Mouse (Mus musculus) adrenal gland, postnatal 10 days (tissue): ENCODE measurements at regions not wholly inside any gene's neighbourhood (a gene's known extent, or its start where the extent isn't known, plus 50 kb on each side); places are given as distances from the start of the nearest gene placed in this dataset.
A peak's percentile ranks its signal among the peaks of the same experiment; 100 is the strongest.
"Not testable (repeated sequence)": the region's sequence is repeated elsewhere in the genome, so short reads cannot be mapped to it uniquely, and the experiment has no call there.

Experiments used
- DNase-seq: peaks from one replicate; pipeline ENCODE4 v3.0.0; 2021; ENCODE audit warnings: mixed read lengths

DNA sequence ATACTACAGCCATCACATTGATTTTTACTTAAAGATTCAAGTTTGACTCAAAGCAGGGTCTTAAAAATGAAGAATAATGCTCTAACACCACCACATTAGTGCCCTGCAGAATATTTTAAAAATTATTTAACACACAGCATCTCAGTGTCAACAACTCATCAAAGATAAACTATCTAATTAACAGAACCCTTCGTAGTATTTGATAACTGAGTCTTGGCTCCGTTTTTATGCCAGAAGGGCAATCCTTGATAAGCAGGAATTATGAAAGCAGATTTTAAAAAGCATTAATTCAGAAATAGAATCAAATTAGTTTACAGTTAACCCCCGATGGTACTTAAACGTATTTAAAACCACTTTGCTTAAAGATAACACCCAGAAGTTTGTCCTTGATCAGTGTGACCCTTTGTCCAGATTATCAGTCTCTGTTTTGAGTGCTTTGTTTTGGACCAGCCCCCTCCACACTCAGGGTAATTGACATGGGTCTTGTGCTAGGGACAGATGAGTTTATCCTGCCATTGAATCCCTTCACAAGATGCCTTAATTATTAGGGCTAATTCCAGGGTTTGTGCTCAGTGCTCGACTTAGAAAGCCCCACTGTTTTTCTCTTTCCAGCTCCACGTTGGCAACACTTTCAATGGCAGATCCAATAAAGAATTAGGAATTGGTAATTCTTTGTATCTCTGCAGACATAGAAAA, 69.4 kb upstream of the Dph6 start:
- no peak for DNase-seq

GRCm38 (mm10) chr2:114727197-114727596, 72.4 kb upstream of the Dph6 start:
- no peak for DNase-seq

DNA sequence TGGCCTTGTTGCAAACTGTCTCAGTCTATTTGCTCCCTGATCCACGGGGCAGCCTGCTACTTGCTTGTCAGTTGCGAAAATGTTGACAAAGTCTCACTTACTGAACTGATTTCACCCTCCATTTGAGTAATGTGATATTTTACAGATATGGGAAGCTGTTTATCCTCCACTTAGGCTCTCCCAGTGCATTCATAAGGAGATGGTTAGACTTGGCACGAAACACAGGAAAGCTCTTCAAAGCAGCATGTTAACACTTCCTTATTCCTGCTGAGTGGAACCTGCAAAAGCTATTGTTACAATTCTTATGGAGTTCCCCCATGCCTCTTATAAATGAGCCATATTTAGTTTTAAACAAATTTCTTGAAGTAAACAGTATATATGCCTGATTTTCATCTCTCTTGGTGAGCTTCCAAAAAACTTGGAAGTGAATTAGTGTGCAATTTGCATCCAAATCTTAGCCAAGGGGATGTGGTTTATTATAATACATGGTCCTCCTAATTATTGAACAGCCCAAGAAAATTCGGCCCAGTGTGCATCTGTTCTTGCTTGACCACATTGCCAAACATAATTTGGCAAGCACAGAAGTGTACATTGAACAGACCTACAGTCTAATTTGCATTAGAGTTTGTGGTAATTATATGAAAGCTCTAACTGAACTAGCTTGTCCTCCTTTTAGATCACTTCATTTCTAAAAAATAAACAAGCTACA, 80.3 kb upstream of the Dph6 start:
- DNase-seq: no peak

GRCm38 (mm10) chr2:114739421-114740212, 84.9 kb upstream of the Dph6 start:
- no peak for DNase-seq

DNA sequence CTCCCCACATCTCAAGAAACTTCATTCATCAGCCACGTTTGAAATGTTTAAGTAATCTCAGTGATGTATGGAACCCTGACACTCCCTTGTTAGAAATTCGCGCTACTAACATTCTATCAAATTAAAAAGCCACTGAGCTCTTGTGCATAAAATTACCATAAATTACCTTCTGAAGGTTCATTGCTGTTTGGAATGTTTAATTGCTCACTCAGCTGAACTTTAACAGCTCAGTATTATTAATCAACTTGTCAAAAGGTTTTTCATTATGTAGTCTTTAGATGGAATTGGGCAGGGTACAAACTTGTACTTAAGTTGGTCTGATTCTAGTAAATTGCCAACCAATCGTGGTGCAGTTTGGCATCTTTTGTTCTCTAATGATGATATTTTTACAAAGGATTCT, 108.5 kb upstream of the Dph6 start:
- DNase-seq: no peak

DNA sequence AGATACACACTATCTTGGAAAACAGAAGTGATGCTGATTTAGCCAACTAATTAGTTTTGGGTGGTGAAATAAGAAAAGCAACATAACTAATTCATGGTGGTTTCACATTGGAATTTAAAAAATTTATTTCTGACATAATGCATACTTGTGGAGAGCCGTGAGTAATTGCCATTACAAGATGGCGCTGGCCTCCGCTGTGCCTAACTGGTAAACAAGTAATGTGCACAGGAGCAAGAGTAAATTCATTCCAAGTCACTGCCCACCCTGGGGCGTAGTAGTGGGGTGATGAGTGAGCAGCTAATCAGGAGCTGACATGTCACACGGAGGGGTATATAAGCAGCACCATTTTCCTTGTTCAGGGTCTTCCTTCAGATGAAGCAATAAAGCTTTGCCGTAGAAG, 119.0 kb upstream of the Dph6 start:
- not testable (repeated sequence) for DNase-seq

GRCm38 (mm10) chr2:114774278-114774677, 119.5 kb upstream of the Dph6 start:
- no peak for DNase-seq

- DNase-seq: peak; percentile 33
Measured at GRCm38 (mm10) chr2:114775532-114775931, 120.8 kb upstream of the Dph6 start.

GRCm38 (mm10) chr2:114776176-114776575, 121.4 kb upstream of the Dph6 start:
- no peak for DNase-seq

DNA sequence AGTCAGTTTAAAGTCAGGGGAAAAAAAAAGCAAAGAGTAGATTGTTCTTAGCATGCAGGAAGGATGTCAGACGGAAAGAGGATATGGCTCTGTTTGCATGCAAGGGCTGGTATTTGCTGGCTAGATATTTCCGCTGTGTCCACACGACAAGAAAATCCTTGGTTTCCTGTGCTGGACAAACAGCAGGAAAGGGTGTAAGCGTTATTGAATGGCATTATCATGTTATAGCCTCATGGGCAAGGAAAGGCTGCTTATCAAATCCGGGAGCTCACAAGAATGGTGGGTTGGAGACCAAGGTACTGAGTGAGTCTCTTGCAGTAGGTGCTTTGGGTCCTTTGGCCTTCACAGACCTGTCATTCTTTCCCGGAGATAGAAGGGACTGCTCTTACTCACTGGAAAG, 127.7 kb upstream of the Dph6 start:
- no peak for DNase-seq

- no peak for DNase-seq
Measured at GRCm38 (mm10) chr2:114784191-114784590, 129.4 kb upstream of the Dph6 start.

DNA sequence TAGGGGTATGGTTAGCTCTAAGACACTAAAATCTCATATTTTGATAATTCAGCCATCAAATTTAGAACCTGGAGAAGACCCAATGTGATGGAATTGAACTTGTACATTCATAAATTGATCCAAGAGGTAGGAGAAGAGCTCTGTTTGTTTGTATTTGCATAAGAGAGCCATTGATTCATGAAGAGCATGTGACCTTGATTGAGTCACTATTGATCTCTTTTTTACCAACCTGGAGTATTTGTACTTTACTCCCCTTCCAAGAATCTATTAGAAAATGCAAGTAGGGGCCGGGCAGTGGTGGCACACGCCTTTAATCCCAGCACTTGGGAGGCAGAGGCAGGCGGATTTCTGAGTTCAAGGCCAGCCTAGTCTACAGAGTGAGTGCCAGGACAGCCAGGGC, 133.5 kb upstream of the Dph6 start:
- no peak for DNase-seq

GRCm38 (mm10) chr2:114796630-114797290, 142.0 kb upstream of the Dph6 start:
- no peak for DNase-seq

- DNase-seq: no peak
Measured at GRCm38 (mm10) chr2:114797291-114797650, 142.5 kb upstream of the Dph6 start.

- no peak for DNase-seq
Measured at GRCm38 (mm10) chr2:114803241-114803640, 148.5 kb upstream of the Dph6 start.

DNA sequence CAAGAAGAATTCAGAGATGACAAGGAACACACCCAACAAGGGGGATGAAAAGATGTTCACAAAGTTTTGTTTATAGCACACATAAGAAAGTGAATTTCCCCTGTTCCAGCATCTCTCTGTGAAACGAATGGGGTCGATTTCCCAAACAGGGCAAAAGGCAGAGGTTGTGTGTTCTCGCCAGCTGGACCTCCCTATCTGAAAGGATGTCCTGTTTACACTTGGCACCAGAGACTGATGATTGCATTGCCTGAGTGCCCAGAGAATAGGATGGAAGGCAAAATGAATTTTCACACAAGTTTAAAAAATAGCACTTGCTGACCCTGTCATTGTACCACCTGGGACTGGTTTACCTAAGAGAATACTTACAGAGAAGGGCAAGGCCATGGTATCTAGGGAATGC, 149.2 kb upstream of the Dph6 start:
- no peak for DNase-seq

DNA sequence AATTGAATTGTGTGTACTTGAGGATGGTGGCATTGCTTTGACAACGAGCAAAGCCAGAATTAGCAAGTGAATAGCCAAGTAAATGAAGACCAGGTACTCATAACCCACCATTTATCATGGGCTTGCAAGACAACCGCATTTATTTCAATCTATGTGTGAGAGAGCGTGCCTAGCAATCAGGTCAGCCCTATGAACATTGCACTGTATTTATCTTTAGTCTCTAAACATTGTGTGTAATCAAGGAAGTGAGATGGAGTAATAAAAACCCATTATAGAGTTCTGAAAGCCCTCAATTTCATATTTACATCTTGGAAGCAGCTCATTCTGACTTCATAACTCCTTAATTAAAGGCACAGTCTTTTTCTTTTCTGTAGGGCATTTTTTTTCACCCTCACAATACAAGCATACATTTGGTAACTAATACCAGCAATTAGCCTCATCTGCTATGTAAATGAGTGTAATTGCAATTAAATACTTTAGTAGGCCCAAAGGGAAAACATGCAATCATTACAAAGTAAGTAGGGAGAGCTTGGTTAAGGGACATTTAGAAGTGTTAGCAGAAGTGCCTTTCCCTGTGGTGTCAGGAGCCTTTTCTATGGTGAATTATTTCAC, 150.8 kb upstream of the Dph6 start:
- DNase-seq: no peak

DNA sequence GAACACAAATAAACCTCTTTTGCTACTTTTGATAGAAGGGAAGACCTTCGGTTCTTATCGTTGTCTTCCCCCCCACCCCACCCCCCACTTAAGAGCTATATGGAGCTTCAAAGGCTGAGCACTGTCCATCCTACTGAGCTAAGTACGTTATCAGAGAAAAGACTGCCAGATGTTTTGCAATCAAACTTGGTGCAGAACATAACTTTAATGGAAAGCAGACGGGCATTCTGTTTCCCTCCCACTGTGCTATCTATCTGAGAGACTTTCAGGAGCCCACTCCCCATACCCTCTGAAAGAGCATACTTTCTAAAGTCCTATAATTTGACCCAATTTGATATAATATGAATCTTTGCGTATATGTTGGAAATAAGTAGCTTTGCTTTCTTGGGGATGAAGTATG, 153.3 kb upstream of the Dph6 start:
- no peak for DNase-seq

DNA sequence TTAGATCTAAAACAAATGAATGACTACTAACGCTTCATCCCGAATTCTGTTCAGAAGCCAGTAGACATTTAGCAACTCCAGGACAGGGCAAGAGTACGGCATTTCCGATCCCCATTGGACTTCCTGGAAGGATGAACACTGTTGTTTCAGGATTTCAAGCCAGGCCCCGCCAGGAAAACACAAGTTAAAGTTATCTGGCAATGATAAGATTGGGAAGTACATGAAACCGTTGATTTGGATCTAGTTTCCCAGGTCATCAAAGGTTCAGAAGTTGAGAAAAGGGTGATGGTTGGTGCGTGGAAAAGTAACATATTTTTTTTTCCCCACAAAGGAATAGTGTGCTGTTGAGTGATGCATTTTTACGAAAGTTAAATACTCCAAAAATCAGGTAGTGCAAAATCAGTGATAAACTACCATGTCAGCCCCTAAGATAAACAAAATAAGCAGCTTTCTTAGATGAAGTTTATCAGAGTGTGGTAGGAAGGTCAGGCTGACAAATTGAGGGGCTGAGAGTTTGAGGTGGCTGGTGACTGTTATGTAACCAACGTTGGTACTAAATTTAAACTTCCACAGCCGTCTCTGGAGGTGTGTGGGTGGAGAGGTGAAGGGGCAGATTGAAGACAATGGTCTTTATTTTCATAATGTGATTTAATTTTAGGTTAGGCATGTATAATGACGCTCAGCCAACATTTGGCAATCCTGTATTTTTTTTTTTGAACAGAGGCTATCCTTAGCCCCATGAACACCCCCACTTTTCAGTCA, 157.6 kb upstream of the Dph6 start:
- no peak for DNase-seq

GRCm38 (mm10) chr2:114812903-114813290, 158.1 kb upstream of the Dph6 start:
- DNase-seq: no peak

DNA sequence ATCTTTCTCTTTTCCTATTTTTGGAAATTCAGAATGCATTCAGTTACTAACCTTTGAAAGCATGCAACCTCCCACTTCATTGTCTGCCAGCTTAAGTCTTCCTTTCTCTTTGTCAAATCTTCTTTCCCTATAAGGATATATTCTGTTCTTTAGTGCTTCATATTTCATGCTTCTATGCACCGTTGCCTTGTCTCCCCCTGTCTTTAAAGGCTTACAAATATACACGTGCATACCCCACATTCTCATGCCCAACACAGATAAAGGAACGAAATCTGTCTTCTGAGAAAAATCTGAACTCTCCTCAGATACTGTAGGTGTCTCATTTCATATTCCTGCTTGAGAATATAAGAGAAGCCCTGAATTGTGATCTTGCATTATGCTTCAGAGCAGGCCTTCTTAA, 167.9 kb upstream of the Dph6 start:
- no peak for DNase-seq

DNA sequence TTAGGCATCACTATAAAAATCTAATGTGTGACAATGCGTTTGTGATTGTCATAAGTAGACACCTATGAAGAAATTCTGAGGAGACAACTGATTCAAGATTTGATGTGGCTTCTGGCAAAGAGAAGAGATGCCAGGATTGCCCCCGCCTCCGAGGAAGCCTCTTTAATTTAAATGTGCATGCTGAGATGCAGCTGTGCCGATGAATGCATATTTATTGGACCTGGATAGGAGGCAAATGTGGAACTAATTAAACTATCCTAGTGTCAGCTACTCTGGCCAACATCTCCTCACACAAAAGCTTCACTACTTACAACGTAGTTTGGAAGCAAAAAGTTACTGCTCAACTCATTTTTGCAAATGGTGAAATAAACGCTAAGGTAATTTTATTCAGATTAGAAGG, 173.4 kb upstream of the Dph6 start:
- DNase-seq: no peak
